ENCODE assay signal across 13 mouse cellular contexts in the genomic region with DNA sequence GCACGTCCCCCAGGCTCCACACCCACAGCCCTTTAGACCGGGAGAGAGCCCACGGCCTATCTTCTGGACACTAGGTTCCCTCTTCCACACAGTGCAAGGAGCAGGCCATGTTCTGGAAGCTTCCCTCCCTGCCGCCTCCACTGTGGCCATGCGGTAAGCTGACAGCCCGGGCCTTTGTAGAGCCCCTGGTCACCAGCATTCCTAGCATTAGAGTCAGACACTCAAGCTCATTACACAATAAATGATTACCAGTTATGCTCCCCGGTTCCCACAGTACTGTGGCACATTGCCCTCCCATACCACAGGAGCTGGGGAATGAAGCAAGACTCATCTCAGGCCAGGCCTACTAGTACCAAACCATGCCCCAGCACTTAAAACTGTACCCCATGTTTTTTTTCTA. TPM values are rescaled to one million over a fixed set of nuclear protein-coding genes. Genes with fewer than 3 reads are reported as not detected.
DNase-seq lines count a peak whose midpoint lies in the region; ATAC-seq and TF ChIP-seq lines count a peak whose summit lies in the region.
"Had no signal": no experiment of that assay in that cellular context is flagged by ENCODE, and none has a peak within 500 bp of the region (broad histone marks: within the 10 kb centered on the region; RNA-seq: fewer than 3 reads in every experiment).

No protein-coding gene starts in this region.

- H3K9ac ChIP-seq in limb, embryonic 15.5 days, result no peak overlapping the region
- H3K9ac ChIP-seq: embryonic facial prominence, embryonic 13.5 days; midbrain, embryonic 12.5 days had no signal

- no peak for DNase-seq in limb, embryonic 10.5 days (ENCODE audit: low spot score)
- DNase-seq in Muller cell, postnatal 12 days (ENCODE audit: inconsistent ontology term), result peak; percentile 93
- peak; percentile 89 for DNase-seq in fibroblast of lung, adult 2 months (ENCODE audit: low read depth)
- no peak for DNase-seq in frontal cortex, postnatal 10 days (ENCODE audit: low spot score in 2 of 2)
- DNase-seq in B cell, adult 2 months, result no peak
- DNase-seq: cerebellum, adult 2 months; right cerebral cortex, adult 18-20 months had no signal

- 0 out of 2 replicates have a peak, but pooled peaks have one; percentile 19 for ATAC-seq in limb, embryonic 15.5 days (ENCODE audit: insufficient number of reproducible peaks, low FRiP score, low TSS enrichment, low read depth)
- ATAC-seq: forebrain, embryonic 14.5 days had no signal

- H3K4me2 ChIP-seq in limb, embryonic 15.5 days, result no peak overlapping the region
- H3K4me2 ChIP-seq: embryonic facial prominence, embryonic 13.5 days; midbrain, embryonic 12.5 days had no signal

- H3K9me3 ChIP-seq in limb, embryonic 15.5 days, result no peaks in the 10 kb centered on the region
- H3K9me3 ChIP-seq in limb, embryonic 10.5 days (replicated peaks), result no peaks in the 10 kb centered on the region
- H3K9me3 ChIP-seq: embryonic facial prominence, embryonic 13.5 days; hindbrain, embryonic 10.5 days; midbrain, embryonic 12.5 days had no signal

- TF ChIP-seq CTCF in small intestine, adult 2 months (IDR thresholded peaks at IDR 0.05; ENCODE audit: extremely low read depth, insufficient read length, insufficient replicate concordance, low read depth, low read length), result no peak

- H3K27ac ChIP-seq in limb, embryonic 15.5 days, result no peak overlapping the region
- H3K27ac ChIP-seq in limb, embryonic 10.5 days, result no peak overlapping the region
- peak overlapping the region; percentile 94 for H3K27ac ChIP-seq in small intestine, adult 2 months (ENCODE audit: insufficient read depth, low read depth, low read length)
- H3K27ac ChIP-seq: embryonic facial prominence, embryonic 13.5 days; hindbrain, embryonic 10.5 days; midbrain, embryonic 12.5 days had no signal

- peaks cover 11% of the 10 kb centered on the region for H3K36me3 ChIP-seq in limb, embryonic 15.5 days
- H3K36me3 ChIP-seq in limb, embryonic 10.5 days, result peaks cover 12% of the 10 kb centered on the region; the same call in 1 of the 2 replicates
- H3K36me3 ChIP-seq in small intestine, adult 2 months (ENCODE audit: control insufficient read depth, insufficient read depth, low read length), result peaks cover 3% of the 10 kb centered on the region; the same call in 1 of the 2 replicates

- TF ChIP-seq POLR2A in small intestine, adult 2 months (IDR thresholded peaks at IDR 0.05; ENCODE audit: low read depth, low read length), result no peak

- peaks cover 5% of the 10 kb centered on the region for H3K4me1 ChIP-seq in limb, embryonic 15.5 days
- peaks cover 9% of the 10 kb centered on the region for H3K4me1 ChIP-seq in limb, embryonic 10.5 days
- H3K4me1 ChIP-seq in small intestine, adult 2 months (ENCODE audit: control insufficient read depth, insufficient read depth, insufficient read length, low read length), result peaks cover 47% of the 10 kb centered on the region

- no peak overlapping the region for H3K4me3 ChIP-seq in limb, embryonic 15.5 days
- no peak overlapping the region for H3K4me3 ChIP-seq in limb, embryonic 10.5 days
- H3K4me3 ChIP-seq in small intestine, adult 2 months (ENCODE audit: low read depth, low read length), result no peak overlapping the region
- H3K4me3 ChIP-seq: embryonic facial prominence, embryonic 13.5 days; hindbrain, embryonic 10.5 days; midbrain, embryonic 12.5 days had no signal

- H3K27me3 ChIP-seq in limb, embryonic 15.5 days, result no peaks in the 10 kb centered on the region
- H3K27me3 ChIP-seq in limb, embryonic 10.5 days (ENCODE audit: low read depth, poor library complexity, severe bottlenecking), result no peaks in the 10 kb centered on the region
- H3K27me3 ChIP-seq in small intestine, adult 2 months (ENCODE audit: control insufficient read depth, insufficient read depth, low read length), result no peaks in the 10 kb centered on the region
- H3K27me3 ChIP-seq: embryonic facial prominence, embryonic 13.5 days; midbrain, embryonic 12.5 days had no signal

- 86% methylated on average over 7 of the region's 7 CpGs for WGBS in limb, embryonic 15.5 days
- WGBS in limb, embryonic 10.5 days, result 89% methylated on average over 7 of the region's 7 CpGs
- WGBS in small intestine, adult 2 months, result 28% methylated on average over 7 of the region's 7 CpGs

RNA-seq across cellular contexts. Expression of gene Ankrd11, which starts 6.3 kb away (rescaled TPM):
- 44.8 and 45.3 TPM in 2 replicates for polyA plus RNA-seq in limb, embryonic 15.5 days (2015; fragmentation: Nextera tagmentation; extraction: Ambion mirVana)
- 54.8 and 63.9 TPM in 2 replicates for polyA plus RNA-seq in limb, embryonic 10.5 days (2016; fragmentation: Nextera tagmentation; extraction: Ambion mirVana)
- polyA plus RNA-seq in small intestine, adult 2 months (2012; rRNA removed), result 23.9 and 79.9 TPM in 2 replicates

RNA-seq across cellular contexts. Expression of gene Spg7, which starts 14.3 kb away (rescaled TPM):
- polyA plus RNA-seq in limb, embryonic 15.5 days (2015; fragmentation: Nextera tagmentation; extraction: Ambion mirVana), result 33.4 and 38.5 TPM in 2 replicates
- polyA plus RNA-seq in limb, embryonic 10.5 days (2016; fragmentation: Nextera tagmentation; extraction: Ambion mirVana), result 57.8 and 60.5 TPM in 2 replicates
- 54.1 and 132 TPM in 2 replicates for polyA plus RNA-seq in small intestine, adult 2 months (2012; rRNA removed)

RNA-seq across cellular contexts. Expression of gene Rpl13, which starts 53.7 kb away (rescaled TPM):
- polyA plus RNA-seq in limb, embryonic 15.5 days (2015; fragmentation: Nextera tagmentation; extraction: Ambion mirVana), result 1,386 and 1,581 TPM in 2 replicates
- 1,397 and 1,583 TPM in 2 replicates for polyA plus RNA-seq in limb, embryonic 10.5 days (2016; fragmentation: Nextera tagmentation; extraction: Ambion mirVana)
- 2,280 and 2,994 TPM in 2 replicates for polyA plus RNA-seq in small intestine, adult 2 months (2012; rRNA removed)

Comparison
In these comparisons a context has a peak if more than half of its experiments do, and no peak if none do; other contexts are left out.
1. DNase-seq: peak in Muller cell, postnatal 12 days (single experiment) and fibroblast of lung, adult 2 months (single experiment); none in limb, embryonic 10.5 days (single experiment), frontal cortex, postnatal 10 days (0 of 2) and B cell, adult 2 months (0 of 2).